Mouse (Mus musculus) G1E-ER4 (cell line): Measurements from ENCODE around the gene Gm10309. TPM values are rescaled to one million over a fixed set of nuclear protein-coding genes. Genes with fewer than 3 reads are reported as not detected.

ENCODE experiments used
- GATA1 ChIP-seq: IDR thresholded peaks from one replicate; pipeline ENCODE4 v1.8.0; 2012; ENCODE audit warnings: low read length, inconsistent platforms
- polyA plus RNA-seq: library from polyadenylated mRNA; stranded (reverse); fragments of >175 nt; gene quantifications from 2 replicates; pipeline ENCODE4 v1.2.3, GENCODE M21; 2012

The Gm10309 gene
- polyA plus RNA-seq, 1 experiment = not detected

DNA sequence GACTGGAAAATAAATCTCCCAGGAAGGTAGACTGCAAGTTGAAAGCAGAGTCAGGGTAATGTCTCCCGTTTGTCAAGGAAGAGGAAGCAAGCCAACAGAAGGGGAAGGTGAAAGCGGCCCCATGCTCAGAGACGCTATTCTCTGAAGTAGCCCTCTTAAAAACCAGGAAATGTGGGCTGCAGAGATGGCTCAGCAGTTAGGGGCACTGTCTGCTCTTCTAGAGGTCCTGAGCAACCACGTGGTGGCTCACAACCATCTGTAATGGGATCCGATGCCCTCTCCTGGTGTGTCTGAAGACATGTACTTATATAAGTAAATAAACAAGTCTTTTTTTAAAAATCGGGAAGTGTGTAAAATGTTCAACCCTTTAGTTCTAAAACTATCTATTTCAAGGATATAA, 10.1 kb downstream of the Gm10309 start:
- TF ChIP-seq GATA1 = no peak

DNA sequence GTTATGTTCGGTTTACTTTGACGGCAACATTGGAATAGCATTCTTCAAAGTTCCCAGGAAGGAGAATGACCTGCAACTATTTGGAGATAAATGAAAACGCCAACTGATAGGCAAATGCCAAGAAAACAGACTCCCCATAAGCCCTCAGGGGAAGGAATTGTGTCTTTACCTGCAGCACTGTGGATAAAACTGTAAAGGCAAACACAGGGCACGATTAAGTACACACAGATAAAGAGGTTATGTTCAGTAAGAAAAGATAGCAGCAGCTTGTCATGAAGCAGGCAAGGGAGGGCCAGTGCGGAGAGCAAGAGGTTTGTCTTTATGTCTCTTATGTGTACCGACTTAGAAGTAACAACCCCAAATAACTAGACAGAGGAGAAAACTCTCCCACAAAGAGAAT, 10.5 kb downstream of the Gm10309 start:
- no peak for TF ChIP-seq GATA1

DNA sequence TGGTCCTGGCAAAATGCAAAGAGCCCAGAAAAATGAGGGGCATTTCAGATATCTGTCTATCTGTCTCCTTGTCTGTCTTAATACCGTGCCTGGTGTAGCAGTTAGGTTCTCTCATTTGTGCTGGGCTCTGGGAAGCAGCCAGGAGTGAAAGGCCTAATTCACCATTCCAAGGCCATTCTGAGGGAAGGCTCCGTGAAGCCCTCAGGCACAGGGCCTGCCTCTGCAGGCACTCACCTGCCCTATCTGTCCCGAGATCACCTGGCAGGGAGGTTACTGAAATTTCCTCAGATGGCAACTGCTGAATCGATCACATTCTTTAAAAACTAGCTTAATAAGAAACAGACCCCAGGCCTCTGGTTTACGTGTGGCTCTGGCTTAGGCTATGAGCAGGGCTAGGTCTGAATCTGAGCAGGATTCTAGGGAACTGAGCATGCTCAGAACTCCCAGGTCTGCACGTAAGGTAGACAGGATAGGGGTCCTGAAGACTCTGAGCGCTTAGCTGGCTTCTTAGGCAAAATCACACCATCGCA, 11.1 kb downstream of the Gm10309 start:
- no peak for TF ChIP-seq GATA1

DNA sequence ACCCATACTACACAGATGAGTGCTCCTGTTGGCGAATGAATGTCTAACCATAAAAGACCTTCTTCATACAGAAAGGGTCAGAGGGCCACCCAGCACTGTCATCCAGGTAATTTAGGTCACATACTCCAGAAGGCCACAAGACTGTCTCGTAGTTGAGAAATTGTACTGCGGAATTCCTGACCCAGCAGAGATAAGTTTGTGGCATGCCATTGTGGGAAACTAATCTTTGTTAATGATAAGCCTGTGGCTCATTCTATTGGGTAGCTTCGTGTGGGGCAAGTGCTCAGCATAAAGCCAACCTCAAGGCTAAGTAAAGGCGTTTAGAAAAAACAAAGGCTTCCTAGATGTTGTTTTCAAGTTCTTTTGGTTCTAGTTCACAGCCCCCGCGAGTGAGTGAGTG, 12.7 kb downstream of the Gm10309 start:
- TF ChIP-seq GATA1 = peak; percentile 35

DNA sequence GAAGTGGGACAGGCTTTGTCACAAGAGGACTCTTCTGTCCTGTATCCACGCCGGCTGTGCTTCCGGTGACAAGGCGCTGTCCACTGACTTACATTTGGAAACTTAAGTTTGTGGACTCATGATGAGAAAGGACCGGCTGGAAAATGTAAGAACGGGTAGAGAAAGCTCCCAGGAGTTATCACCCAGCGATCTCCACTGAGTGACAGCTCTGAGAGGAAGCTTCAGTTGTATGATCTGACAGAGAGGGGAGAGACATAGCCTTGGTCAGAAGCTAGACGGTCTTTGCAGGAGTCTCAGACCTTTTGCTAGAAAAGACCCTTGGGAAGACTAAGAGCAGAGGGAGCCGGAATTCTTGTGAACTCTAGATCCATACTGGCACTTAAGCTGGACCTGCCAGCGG, 15.2 kb downstream of the Gm10309 start:
- no peak for TF ChIP-seq GATA1

DNA sequence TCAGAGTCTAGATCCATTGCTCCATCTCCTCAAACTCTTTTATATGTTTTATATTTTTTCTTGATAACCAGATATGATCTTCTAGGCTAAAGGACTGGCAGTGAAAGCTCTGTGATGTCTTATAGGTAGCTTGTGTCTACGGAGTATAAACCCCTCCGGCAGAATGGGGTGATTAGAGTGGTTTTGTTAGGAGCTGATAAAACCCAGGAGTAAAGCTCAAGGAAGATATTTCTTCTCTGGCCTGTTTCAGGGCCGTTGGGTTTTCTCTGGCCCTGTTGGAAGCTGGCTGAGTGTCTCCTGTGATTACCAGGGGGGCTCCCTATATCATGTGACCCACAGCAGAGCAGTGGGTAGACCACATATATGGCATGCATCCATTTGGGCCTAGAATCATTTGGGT, 17.6 kb downstream of the Gm10309 start:
- TF ChIP-seq GATA1 = no peak

DNA sequence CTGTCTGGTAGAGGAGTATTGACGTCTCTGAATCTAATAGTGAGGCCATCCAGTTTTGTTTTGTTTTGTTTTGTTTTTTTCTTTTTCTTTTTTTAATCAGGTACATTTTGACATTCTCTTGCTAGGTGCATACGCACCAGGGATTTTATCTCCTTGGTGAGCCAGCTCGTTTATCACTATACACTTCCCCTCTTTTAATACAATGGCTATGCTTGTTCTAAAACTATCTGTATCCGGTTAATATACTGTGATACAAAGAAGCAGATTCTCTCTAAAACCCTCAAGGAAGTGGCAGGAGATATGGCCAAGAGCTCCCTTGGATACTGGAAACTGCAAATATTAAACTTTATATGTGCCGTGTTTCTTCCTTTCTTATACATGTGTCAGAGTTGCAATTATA, 18.4 kb downstream of the Gm10309 start:
- no peak for TF ChIP-seq GATA1

DNA sequence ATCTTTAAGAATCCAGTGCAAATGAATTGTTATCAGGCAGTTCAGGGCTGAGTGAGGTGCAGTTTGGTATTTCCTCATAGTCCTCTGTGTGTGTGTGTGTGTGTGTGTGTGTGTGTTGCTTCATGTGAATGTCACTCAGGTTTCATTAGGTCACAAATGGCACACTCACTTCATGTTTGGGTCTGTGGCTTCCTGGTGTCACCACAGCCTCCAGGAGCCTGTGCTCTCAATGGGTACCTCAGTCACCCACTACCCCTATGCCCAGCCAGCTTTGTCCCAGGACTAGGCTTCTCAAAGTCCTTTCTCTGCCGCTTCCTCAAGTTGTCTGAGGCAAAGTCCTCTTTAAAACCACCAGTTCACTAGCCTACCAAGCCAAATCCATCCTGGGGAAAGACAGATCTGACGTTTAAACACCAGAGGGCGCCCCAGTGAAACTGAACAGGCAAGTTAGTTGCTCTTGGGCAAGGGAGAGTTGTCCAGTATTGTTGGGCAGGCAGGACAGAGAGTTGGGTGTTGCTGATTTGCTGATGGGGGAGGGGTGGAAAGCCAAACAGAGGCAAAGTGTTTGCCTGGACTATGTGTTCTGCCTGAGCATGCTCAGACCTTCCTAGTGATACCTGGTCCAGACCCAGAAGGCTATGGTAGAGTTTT, 20.8 kb downstream of the Gm10309 start:
- no peak for TF ChIP-seq GATA1

DNA sequence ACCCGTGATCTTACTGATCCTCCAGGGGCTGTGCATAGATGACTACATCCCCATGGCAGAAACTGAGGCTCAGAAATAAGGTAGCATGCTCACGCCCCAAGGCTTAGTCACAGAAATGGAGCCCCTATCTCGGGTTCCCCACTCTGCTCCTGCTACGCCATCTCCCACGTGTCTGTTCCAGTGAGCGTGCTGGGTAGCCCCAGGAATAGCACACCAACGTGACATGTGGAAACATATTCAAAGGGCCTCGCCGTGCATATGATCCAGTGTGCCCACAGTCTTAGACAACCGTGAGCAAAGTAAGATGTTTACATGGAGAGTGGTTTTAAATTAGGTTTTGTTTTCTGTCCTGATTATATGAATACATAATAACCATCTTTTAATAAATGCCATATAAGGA, 22.4 kb downstream of the Gm10309 start:
- TF ChIP-seq GATA1 = no peak

DNA sequence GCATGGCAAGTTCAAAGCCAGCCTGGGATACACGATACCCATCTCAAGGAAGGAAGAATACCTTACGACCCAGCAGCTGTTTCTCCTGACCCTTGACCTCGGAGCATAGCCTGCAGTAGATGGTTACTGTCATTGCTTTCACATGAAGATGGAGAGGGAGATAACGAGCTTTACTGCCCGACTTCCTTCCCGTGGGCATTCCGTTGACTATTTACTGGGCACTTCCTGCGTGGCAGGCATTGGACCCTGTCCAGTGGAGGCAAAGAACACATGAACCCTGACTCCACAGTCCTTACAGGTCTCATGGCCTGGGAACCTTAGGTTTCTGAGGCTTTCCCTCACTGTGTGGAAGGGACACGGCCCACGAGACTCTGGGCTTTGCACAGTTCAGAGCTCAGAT, 25.6 kb downstream of the Gm10309 start:
- no peak for TF ChIP-seq GATA1

DNA sequence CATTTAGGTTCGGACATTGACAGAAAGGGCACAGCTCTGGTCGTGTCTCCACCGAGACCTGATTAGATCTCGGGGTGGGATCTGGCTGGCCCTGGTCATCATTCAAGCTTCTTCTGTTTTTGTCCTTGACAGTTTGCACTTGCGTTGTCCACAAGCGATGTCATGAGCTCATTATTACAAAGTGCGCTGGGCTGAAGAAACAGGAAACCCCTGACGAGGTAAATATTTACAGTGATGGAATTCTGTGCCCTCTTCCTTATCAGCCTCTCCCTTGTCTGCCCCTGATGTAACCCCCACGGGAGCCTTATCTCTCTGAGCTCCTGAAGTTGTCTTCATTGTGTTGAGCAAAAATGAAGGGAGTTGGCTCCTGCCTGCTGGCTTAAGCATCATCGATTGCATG, 28.4 kb downstream of the Gm10309 start:
- no peak for TF ChIP-seq GATA1

DNA sequence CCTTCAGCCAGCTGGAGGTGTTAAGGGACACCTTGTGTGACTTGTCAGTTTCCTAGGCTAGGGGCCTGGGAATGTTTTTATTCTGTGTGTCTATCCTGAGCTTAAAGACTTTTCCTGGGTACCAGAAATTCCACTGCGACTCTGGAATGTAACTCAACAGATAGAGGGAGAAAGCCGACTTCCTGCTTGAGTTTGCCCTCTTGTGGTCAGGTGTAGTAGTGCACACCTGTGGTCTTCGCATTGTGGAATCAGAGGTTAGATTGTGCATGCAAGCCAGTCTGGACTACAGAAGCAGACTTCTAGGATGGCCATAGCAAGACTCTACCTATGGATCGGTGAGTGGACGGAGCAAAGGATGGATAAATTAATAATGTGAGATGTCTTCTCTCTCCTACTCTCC, 33.3 kb downstream of the Gm10309 start:
- TF ChIP-seq GATA1 = no peak

DNA sequence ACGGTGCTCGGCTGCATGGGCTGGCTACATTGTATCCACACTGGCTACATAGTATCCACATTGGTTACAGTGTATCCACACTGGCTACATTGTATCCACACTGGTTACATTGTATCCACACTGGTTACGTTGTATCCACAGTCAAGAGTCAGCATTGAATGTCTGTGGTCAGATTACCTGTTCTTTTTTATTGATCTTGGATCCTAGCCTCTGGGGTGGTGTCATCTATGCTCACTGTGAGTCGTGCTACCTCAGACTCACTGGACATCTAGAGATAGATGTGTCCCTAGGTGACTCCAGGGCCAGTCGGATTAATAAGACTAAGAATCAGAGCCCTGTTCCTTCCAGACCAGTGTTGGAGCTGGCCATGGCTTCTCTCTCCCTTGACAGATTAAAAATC, 34.9 kb downstream of the Gm10309 start:
- no peak for TF ChIP-seq GATA1

DNA sequence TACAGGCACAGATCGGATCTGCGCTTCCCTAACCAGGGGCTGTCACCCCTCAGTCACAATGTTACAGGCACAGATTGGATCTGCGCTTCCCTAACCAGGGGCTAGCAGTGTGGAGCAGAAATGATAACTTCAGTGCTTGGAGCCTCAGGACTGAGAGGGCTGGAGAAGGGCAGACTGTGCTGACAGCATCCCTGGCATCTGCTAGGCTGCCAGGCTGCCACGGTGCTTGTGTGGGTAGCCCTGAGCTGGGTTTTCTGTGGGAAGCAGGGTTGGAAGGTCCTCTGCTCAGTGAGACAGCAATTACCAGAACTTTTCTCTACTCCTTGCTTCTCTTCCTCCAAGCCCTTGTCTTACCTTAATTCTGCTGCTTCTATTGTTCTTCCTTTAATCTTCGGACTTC, 37.1 kb downstream of the Gm10309 start:
- TF ChIP-seq GATA1 = no peak

DNA sequence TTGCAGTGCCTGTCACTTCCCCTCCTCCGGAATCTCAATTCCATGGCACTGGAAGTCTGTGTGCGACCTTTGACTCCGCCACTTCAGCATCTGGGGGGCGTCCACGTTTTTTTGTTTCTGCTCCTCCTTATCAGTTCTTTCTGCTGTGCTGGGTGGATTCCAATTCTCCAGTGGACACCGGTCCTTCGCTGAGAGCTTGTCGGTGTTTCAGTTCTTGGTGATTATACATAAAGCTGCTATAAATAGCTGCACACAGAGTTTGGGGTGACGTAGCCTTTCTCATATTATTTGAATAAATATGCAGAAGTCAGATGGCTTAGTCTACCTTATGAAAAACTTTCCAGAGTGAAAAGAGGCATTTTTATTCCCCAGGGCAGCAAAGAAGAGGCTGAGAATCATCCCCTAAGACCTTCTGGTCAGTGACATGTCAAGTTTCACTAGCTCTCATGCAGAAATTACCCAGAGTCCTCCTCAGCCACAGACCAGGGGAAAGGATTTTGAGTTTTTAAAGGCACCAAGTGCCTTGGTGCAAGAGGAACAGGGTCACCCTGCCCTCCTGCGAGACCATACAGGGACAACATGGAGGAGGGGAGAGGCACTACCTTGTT, 37.6 kb downstream of the Gm10309 start:
- no peak for TF ChIP-seq GATA1

DNA sequence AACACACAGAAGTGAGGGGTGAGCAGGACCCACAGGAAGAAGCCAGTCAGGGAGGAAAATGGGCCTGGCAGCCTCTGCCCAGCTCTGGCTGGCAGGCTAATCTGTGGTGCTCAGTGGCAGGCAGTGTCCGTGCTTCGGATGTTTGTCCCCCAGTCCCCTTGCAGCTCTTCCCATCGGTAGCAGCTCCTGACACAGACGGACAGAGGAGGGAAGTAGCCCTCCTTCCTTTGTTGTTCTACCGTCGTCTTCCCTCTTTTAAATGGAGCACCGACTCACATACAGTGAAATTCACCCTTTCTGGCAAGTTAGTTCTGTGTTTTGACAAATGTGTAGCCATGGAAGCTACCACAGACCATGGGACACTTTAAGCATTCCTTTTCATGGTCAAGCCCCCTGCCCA, 38.2 kb downstream of the Gm10309 start:
- no peak for TF ChIP-seq GATA1

DNA sequence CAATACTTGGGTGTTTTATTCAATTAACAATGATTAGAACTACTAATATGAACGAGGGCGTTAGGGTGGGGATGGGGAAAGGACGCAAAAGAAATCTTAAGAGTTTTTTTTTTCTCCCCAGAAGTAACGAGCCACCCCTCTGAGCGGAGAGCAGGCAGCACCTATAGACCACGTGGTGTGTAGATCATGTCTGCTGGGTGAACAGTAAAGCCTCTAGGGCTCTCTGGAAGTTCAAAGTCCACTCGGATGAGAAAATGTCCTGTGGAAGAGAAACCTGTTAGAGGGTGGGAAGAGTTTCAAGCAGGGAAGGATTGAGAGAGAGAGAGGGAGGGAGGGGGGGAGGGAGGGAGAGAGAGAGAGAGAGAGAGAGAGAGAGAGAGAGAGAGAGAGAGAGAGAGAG, 38.6 kb downstream of the Gm10309 start:
- no peak for TF ChIP-seq GATA1

DNA sequence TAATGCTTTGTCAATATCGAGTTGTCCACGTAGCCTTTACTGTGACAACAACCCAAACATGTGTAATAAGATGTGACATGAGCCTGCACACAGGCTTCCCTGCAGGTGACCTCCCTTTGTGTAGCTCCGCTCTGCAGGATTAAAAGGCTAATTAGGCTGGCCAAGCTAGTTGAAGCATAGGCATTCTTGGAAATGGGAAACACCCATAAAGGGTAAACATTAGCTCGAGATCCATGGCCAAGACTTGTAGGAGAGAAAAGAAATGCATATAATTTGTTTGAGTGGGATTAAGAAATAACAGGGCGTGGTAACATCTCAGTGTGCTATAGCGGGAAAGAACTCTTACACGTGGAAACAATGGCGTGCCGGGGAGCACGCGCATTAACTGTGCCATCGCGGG, 39.2 kb downstream of the Gm10309 start:
- TF ChIP-seq GATA1 = no peak
